30 mouse cellular contexts compared by ENCODE assay signal in the genomic region with DNA sequence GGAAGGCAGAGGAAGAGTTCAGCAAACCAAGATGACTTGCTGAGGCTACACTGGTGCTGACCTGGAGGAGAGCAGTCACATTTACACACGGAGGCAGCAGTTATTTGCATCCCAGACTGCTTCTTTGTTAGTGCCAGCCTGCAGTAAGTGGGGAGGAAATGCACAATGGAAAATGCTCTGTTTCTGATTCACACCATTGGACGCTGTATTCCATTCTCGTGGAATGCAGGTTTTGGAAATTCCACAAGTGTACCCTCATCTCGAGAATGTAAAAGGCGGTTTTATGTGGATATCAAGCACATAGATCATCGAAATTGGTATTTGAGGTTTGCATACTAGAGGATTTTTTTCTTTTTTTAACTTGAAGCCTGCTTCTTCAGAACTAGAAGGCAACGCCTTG.
DNase-seq lines count a peak whose midpoint lies in the region; ATAC-seq and TF ChIP-seq lines count a peak whose summit lies in the region.
"Had no signal": no experiment of that assay in that cellular context is flagged by ENCODE, and none has a peak within 500 bp of the region (broad histone marks: within the 10 kb centered on the region; RNA-seq: fewer than 3 reads in every experiment).

No protein-coding gene starts in this region.

- no peaks in the 10 kb centered on the region for H3K9me3 ChIP-seq in CH12.LX (replicated peaks; ENCODE audit: low read length)
- H3K9me3 ChIP-seq: embryonic facial prominence, embryonic 12.5 days; embryonic facial prominence, embryonic 15.5 days; forebrain, embryonic 10.5 days; forebrain, embryonic 13.5 days; heart, embryonic 12.5 days; heart, embryonic 15.5 days; hindbrain, embryonic 10.5 days; hindbrain, embryonic 13.5 days; intestine, embryonic 15.5 days had no signal

- peak; percentile 78 for ATAC-seq in Patski
- ATAC-seq: forebrain, embryonic 13.5 days; forebrain, embryonic 16.5 days; hindbrain, embryonic 16.5 days; intestine, embryonic 15.5 days had no signal

- dilution Hi-C loops in CH12.LX (cut with MboI; ENCODE audit: extremely low pct_ligation_motif_present, extremely low pct_unique_long_range_greater_than_20kb, low sequenced_read_pairs): no loop called here

- H3K36me3 ChIP-seq in CH12.LX (replicated peaks in 1 of 2; ENCODE audit: control insufficient read depth in 1 of 2, insufficient read depth in 1 of 2, low read length in 1 of 2): no peaks in the 10 kb centered on the region
- H3K36me3 ChIP-seq: embryonic facial prominence, embryonic 12.5 days; embryonic facial prominence, embryonic 15.5 days; forebrain, embryonic 10.5 days; G1E; heart, embryonic 12.5 days; heart, embryonic 15.5 days; hindbrain, embryonic 10.5 days; hindbrain, embryonic 13.5 days; intestine, embryonic 15.5 days had no signal

- H3K79me2 ChIP-seq in CH12.LX (replicated peaks; ENCODE audit: control insufficient read depth, extremely low read depth, insufficient read depth, poor library complexity, severe bottlenecking): no peaks in the 10 kb centered on the region

- H3K4me3 ChIP-seq in CH12.LX (replicated peaks in 1 of 3; ENCODE audit: low read depth in 2 of 3, low read length in 2 of 3, poor library complexity in 1 of 3): no peak overlapping the region
- H3K4me3 ChIP-seq: embryonic facial prominence, embryonic 12.5 days; embryonic facial prominence, embryonic 15.5 days; erythroblast, embryonic 14.5 days; forebrain, embryonic 10.5 days; forebrain, embryonic 13.5 days; heart, embryonic 12.5 days; heart, embryonic 15.5 days; hindbrain, embryonic 10.5 days; hindbrain, embryonic 13.5 days; intestine, embryonic 15.5 days had no signal

- peaks cover 0 to 8% of the 10 kb centered on the region in 2 experiments; a peak in 1 of 4 replicates for H3K4me1 ChIP-seq in CH12.LX (ENCODE audit: control insufficient read depth in 1 of 2, insufficient read depth in 2 of 2)
- H3K4me1 ChIP-seq: embryonic facial prominence, embryonic 12.5 days; forebrain, embryonic 10.5 days; forebrain, embryonic 13.5 days; heart, embryonic 12.5 days; heart, embryonic 15.5 days; hindbrain, embryonic 10.5 days; hindbrain, embryonic 13.5 days; intestine, embryonic 15.5 days had no signal

- CTCF ChIA-PET in Patski (lab: Charles Lee): interaction anchor here (1.1 kb wide), 1 partner anchor 42 kb away, joined by 3 read pairs; no protein-coding TSS in a partner anchor

- TF ChIP-seq POLR2A in CH12.LX (IDR thresholded peaks at IDR 0.05; ENCODE audit: low read depth, low read length): no peak

- no peak overlapping the region for H3K27ac ChIP-seq in CH12.LX (ENCODE audit: insufficient read depth, low read depth)
- H3K27ac ChIP-seq: embryonic facial prominence, embryonic 12.5 days; embryonic facial prominence, embryonic 15.5 days; forebrain, embryonic 10.5 days; forebrain, embryonic 13.5 days; heart, embryonic 15.5 days; hindbrain, embryonic 10.5 days; hindbrain, embryonic 13.5 days; intestine, embryonic 15.5 days had no signal

- POLR2A ChIA-PET in Patski (lab: Charles Lee): interaction anchor here (1.2 kb wide), 1 partner anchor 131 kb away, joined by 3 read pairs; no protein-coding TSS in a partner anchor

- TF ChIP-seq EP300 in CH12.LX (IDR thresholded peaks at IDR 0.05; ENCODE audit: low read length): no peak

- no peak for TF ChIP-seq RAD21 in CH12.LX (IDR thresholded peaks at IDR 0.05; ENCODE audit: low read depth, low read length)

- in situ Hi-C loops in CH12.LX (cut with MboI; ENCODE audit: low pct_ligation_motif_present, low pct_unique_long_range_greater_than_20kb, low sequenced_read_pairs): no loop called here
- in situ Hi-C loops in Patski (cut with MboI; ENCODE audit: low pct_unique_long_range_greater_than_20kb): no loop called here

- DNase-seq in 3134 (ENCODE audit: extremely low read depth, insufficient read length, low spot score) (peak; percentile 77), CH12.LX (ENCODE audit: extremely low read depth) (peak; percentile 3), Patski (ENCODE audit: low read depth, low spot score) (peak; percentile 20)
- DNase-seq in ovary, adult 18-20 months (ENCODE audit: low spot score): no peak
- DNase-seq in urinary bladder, postnatal 25 days (ENCODE audit: low spot score): no peak
- DNase-seq in retina, embryonic 14.5 days (ENCODE audit: low spot score): no peak
- DNase-seq: adrenal gland, adult 2 months; adrenal gland, postnatal 14 days; cerebellum, adult 11 months; cerebellum, adult 2 months; cerebellum, adult 9-11 months; cerebellum, postnatal 25 days; gastrocnemius, postnatal 10 days; heart, adult 11 months; heart, postnatal 10 days; heart, postnatal 36 days; kidney, adult 11 months had no signal

- H3K9ac ChIP-seq in CH12.LX (ENCODE audit: insufficient read depth, low read depth): no peak overlapping the region
- H3K9ac ChIP-seq: embryonic facial prominence, embryonic 12.5 days; embryonic facial prominence, embryonic 15.5 days; forebrain, embryonic 13.5 days; heart, embryonic 12.5 days; heart, embryonic 15.5 days; hindbrain, embryonic 13.5 days; intestine, embryonic 15.5 days had no signal

- no peak overlapping the region for H3K4me2 ChIP-seq in CH12.LX (ENCODE audit: insufficient read depth, low read depth, poor library complexity, severe bottlenecking)
- H3K4me2 ChIP-seq: embryonic facial prominence, embryonic 12.5 days; embryonic facial prominence, embryonic 15.5 days; forebrain, embryonic 13.5 days; heart, embryonic 12.5 days; heart, embryonic 15.5 days; hindbrain, embryonic 13.5 days; intestine, embryonic 15.5 days had no signal

- H3K27me3 ChIP-seq in CH12.LX (replicated peaks): no peaks in the 10 kb centered on the region
- no peaks in the 10 kb centered on the region for H3K27me3 ChIP-seq in Patski
- H3K27me3 ChIP-seq: embryonic facial prominence, embryonic 12.5 days; embryonic facial prominence, embryonic 15.5 days; forebrain, embryonic 13.5 days; heart, embryonic 12.5 days; heart, embryonic 15.5 days; hindbrain, embryonic 13.5 days; intestine, embryonic 15.5 days had no signal

- no peak for TF ChIP-seq CTCF in CH12.LX (conservative IDR thresholded peaks at IDR 0.05 in 1 of 2, IDR thresholded peaks at IDR 0.05 in 1 of 2; ENCODE audit: low read depth in 2 of 2, low read length in 2 of 2)
- no peak for TF ChIP-seq CTCF in Patski (IDR thresholded peaks at IDR 0.05)

TF ChIP-seq in CH12.LX, 34 proteins besides CTCF, POLR2A, EP300 and RAD21:
- TF ChIP-seq UBTF (IDR thresholded peaks at IDR 0.05; ENCODE audit: low read depth, low read length): no peak
- no peak for TF ChIP-seq BHLHE40 (IDR thresholded peaks at IDR 0.05; ENCODE audit: low read depth, low read length)
- no peak for TF ChIP-seq ZNF384 (IDR thresholded peaks at IDR 0.05; ENCODE audit: low read depth, low read length)
- no peak for TF ChIP-seq POLR2AphosphoS2 (IDR thresholded peaks at IDR 0.05; ENCODE audit: low read depth, low read length)
- no peak for TF ChIP-seq RCOR1 (conservative IDR thresholded peaks at IDR 0.05; ENCODE audit: low read depth, low read length)
- no peak for TF ChIP-seq MAZ (IDR thresholded peaks at IDR 0.05; ENCODE audit: low read depth, low read length)
- no peak for TF ChIP-seq ELF1 (IDR thresholded peaks at IDR 0.05; ENCODE audit: low read depth, low read length)
- no peak for TF ChIP-seq NELFE (IDR thresholded peaks at IDR 0.05; ENCODE audit: low read depth, low read length)
- TF ChIP-seq HCFC1 (IDR thresholded peaks at IDR 0.05; ENCODE audit: low read depth, low read length): no peak
- TF ChIP-seq CHD1 (IDR thresholded peaks at IDR 0.05; ENCODE audit: low read depth, low read length): no peak
- no peak for TF ChIP-seq JUND (conservative IDR thresholded peaks at IDR 0.05; ENCODE audit: low read depth, low read length)
- TF ChIP-seq MYC (IDR thresholded peaks at IDR 0.05; ENCODE audit: low read depth, low read length): no peak
- no peak for TF ChIP-seq SIN3A (IDR thresholded peaks at IDR 0.05; ENCODE audit: low read length)
- no peak for TF ChIP-seq MAFK (IDR thresholded peaks at IDR 0.05; ENCODE audit: insufficient replicate concordance, low read length)

Comparison
In these comparisons a context has a peak if more than half of its experiments do, and no peak if none do; other contexts are left out.
1. DNase-seq: peak in 3134 (single experiment), CH12.LX (single experiment) and Patski (single experiment); none in ovary, adult 18-20 months (single experiment), urinary bladder, postnatal 25 days (single experiment) and retina, embryonic 14.5 days (single experiment).